Mouse (Mus musculus) layer of hippocampus, postnatal 25 days (tissue): ENCODE results near the gene Nop9. TPM values are rescaled to one million over a fixed set of nuclear protein-coding genes. Genes with fewer than 3 reads are reported as not detected.

ENCODE experiments used
- total RNA-seq, 2 experiments: library from RNA; stranded (reverse); gene quantifications; 2 replicates each; pipeline ENCODE4 v1.2.3; 2021

Gene Nop9
- total RNA-seq, 2 experiments from 2014 or later: 13.4 to 13.6 TPM

Other genes with a start within 250 kb of the Nop9 start
- gene Cpne6, start 235.2 kb upstream of the Nop9 start, total RNA-seq: 100 to 1,000 TPM; 664 to 669 TPM
- 1 to 10 TPM; 2.1 to 2.2 TPM for gene Nrl, start 220.7 kb upstream of the Nop9 start, total RNA-seq
- gene Pck2, start 205.4 kb upstream of the Nop9 start, total RNA-seq: 10 to 100 TPM; 37.2 to 37.8 TPM
- 10 to 100 TPM; 72.7 to 86.4 TPM for gene Dcaf11, start 185.7 kb upstream of the Nop9 start, total RNA-seq
- gene A730061H03Rik, start 185.3 kb upstream of the Nop9 start, total RNA-seq: under 1 TPM; 0.89 to 0.92 TPM
- not detected for gene Fitm1, start 170.1 kb upstream of the Nop9 start, total RNA-seq
- 10 to 100 TPM; 49.3 to 56.6 TPM for gene Psme1, start 167.6 kb upstream of the Nop9 start, total RNA-seq
- 10 to 100 TPM; 47.2 to 56.6 TPM for gene Emc9, start 160.4 kb upstream of the Nop9 start, total RNA-seq
- gene Psme2, start 154.6 kb upstream of the Nop9 start, total RNA-seq: 10 to 100 TPM; 47.9 to 55.6 TPM
- gene Rnf31, start 154.0 kb upstream of the Nop9 start, total RNA-seq: 10 to 100 TPM; 36.4 to 41.9 TPM
- 10 to 100 TPM in 1 of 2 experiments, 1 to 10 TPM in 1; 9.6 to 12.2 TPM for gene Irf9, start 142.1 kb upstream of the Nop9 start, total RNA-seq
- 1 to 10 TPM; 1.2 to 2.7 TPM for gene Rec8, start 127.7 kb upstream of the Nop9 start, total RNA-seq
- gene Ipo4, start 109.7 kb upstream of the Nop9 start, total RNA-seq: 100 to 1,000 TPM; 118 to 121 TPM
- 1 to 10 TPM; 2.1 to 6.3 TPM for gene Gm49378, start 107.8 kb upstream of the Nop9 start, total RNA-seq
- 10 to 100 TPM; 42.2 to 49.7 TPM for gene Tm9sf1, start 101.9 kb upstream of the Nop9 start, total RNA-seq
- under 1 TPM; 0.71 to 0.94 TPM for gene Tssk4, start 95.5 kb upstream of the Nop9 start, total RNA-seq
- 10 to 100 TPM; 49.2 to 50.4 TPM for gene Mdp1, start 85.2 kb upstream of the Nop9 start, total RNA-seq
- gene Gmpr2, start 73.8 kb upstream of the Nop9 start, total RNA-seq: 10 to 100 TPM; 26.8 to 29.3 TPM
- gene Nedd8, start 73.6 kb upstream of the Nop9 start, total RNA-seq: 100 to 1,000 TPM; 303 to 311 TPM
- 10 to 100 TPM; 14.0 to 14.9 TPM for gene Tinf2, start 63.9 kb upstream of the Nop9 start, total RNA-seq
- under 1 TPM; 0.17 to 0.23 TPM for gene Tgm1, start 31.8 kb upstream of the Nop9 start, total RNA-seq
- 10 to 100 TPM; 40.1 to 45.0 TPM for gene Rabggta, start 23.4 kb upstream of the Nop9 start, total RNA-seq
- gene Dhrs1, start within 50 bp of the Nop9 start, total RNA-seq: 10 to 100 TPM; 78.3 to 94.9 TPM
- 1 to 10 TPM; 1.4 to 2.1 TPM for gene Cideb, start 12.8 kb downstream of the Nop9 start, total RNA-seq
- under 1 TPM; 0.10 to 0.19 TPM for gene Ltb4r2, start 15.7 kb downstream of the Nop9 start, total RNA-seq
- under 1 TPM in 1 of 2 experiments, not detected in 1; 0.32 TPM for gene Ltb4r1, start 20.3 kb downstream of the Nop9 start, total RNA-seq
- 1 to 10 TPM; 3.9 to 5.9 TPM for gene Adcy4, start 38.4 kb downstream of the Nop9 start, total RNA-seq
- 1 to 10 TPM in 1 of 2 experiments, under 1 TPM in 1; 0.61 to 1.2 TPM for gene Ripk3, start 43.2 kb downstream of the Nop9 start, total RNA-seq
- gene Nfatc4, start 77.5 kb downstream of the Nop9 start, total RNA-seq: 1 to 10 TPM; 1.6 to 3.9 TPM
- 10 to 100 TPM in 1 of 2 experiments, 1 to 10 TPM in 1; 8.5 to 10.7 TPM for gene Nynrin, start 108.3 kb downstream of the Nop9 start, total RNA-seq
- gene Cbln3, start 138.7 kb downstream of the Nop9 start, total RNA-seq: 1 to 10 TPM in 1 of 2 experiments, under 1 TPM in 1; 0.42 to 1.4 TPM
- 10 to 100 TPM; 10.5 to 12.1 TPM for gene Khnyn, start 139.3 kb downstream of the Nop9 start, total RNA-seq
- 10 to 100 TPM; 74.9 to 79.0 TPM for gene Sdr39u1, start 154.6 kb downstream of the Nop9 start, total RNA-seq
- under 1 TPM in 1 of 2 experiments, not detected in 1; 0.59 TPM for gene Cma1, start 199.0 kb downstream of the Nop9 start, total RNA-seq
- not detected for gene Cma2, start 205.3 kb downstream of the Nop9 start, total RNA-seq